Mouse (Mus musculus): Measurements from ENCODE around the gene Gm27029. TPM values are rescaled to one million over a fixed set of nuclear protein-coding genes. Genes with fewer than 3 reads are reported as not detected.

Gene Gm27029
- polyA plus RNA-seq, 1 experiment from 2014 or later: 2.2 TPM

DNA sequence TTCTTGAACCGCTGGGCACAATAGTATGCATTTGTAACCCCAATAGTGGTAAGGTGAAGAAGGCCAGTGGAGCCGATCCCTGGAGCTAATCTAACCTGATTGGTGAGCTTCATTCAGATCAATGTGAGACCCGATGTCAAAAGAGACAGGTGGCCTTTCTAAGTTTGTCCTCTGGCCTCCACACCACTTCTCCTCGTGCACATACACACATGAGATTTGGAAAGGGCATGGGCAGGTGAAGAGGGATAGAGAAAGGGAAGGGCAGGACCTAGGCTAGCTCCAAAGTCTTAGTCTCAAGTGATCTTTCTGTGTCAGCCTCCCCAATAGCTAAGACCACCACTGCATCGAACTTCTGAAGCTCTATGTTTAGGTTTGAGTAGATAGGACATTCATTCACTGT lies 54.5 kb downstream of the Gm27029 start:
- no peak for ATAC-seq (ENCODE audit: low read depth)
- Histone ChIP-seq H3K4me3 (ENCODE audit: low read depth, low read length) (no peak overlapping the region), H3K27me3 (ENCODE audit: control insufficient read depth, insufficient read depth, low read depth, low read length) (no peaks in the 10 kb centered on the region), H3K4me2 (ENCODE audit: low read depth, low read length) (no peak overlapping the region), H3K9ac (ENCODE audit: low read depth, low read length) (no peak overlapping the region), H3K9me3 (replicated peaks; ENCODE audit: control insufficient read depth, low read length) (no peaks in the 10 kb centered on the region), H3K4me1 (ENCODE audit: control insufficient read depth, low read depth, low read length) (no peaks in the 10 kb centered on the region), H3K36me3 (ENCODE audit: control insufficient read depth, insufficient read depth) (no peaks in the 10 kb centered on the region), H3K27ac (ENCODE audit: low read length) (no peak overlapping the region)
- WGBS (ENCODE audit: insufficient replicate concordance): 56% methylated on average over 5 of the region's 5 CpGs

DNA sequence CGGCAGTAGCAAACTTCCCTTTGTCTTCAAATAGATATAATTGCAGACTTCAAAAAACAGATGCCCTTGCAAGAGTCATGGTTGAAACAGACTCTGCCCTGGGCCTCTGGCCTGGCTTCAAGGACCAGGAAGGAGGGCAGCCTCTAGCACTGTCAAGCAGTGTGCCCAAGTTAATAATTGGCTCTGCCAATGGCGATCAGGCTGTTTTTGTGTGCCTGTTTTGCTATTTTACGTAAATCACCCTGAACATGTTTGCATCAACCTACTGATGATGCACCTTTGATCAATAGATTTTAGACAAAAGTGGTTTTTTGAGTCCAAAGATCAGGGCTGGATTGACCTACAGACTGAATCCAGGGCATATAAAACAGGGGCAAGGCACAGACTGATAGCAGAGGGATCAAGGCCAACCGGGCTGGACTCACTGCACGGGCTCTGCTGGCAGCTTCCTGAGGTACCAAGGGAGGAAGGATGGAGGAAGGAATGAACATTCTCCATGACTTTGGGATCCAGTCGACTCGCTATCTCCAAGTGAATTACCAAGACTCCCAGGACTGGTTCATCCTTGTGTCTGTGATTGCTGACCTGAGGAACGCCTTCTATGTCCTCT lies 57.2 kb downstream of the Gm27029 start, which contains the start of gene G6pc:
G6pc (plus strand) TSS at position 236 of the 610 bp plus-strand sequence.
- no peak for ATAC-seq (ENCODE audit: low read depth)
- Histone ChIP-seq H3K27me3 (ENCODE audit: control insufficient read depth, insufficient read depth, low read depth, low read length) (no peaks in the 10 kb centered on the region), H3K4me3 (ENCODE audit: low read depth, low read length) (no peak within 1 kb of the TSS), H3K4me2 (ENCODE audit: low read depth, low read length) (no peak within 1 kb of the TSS), H3K4me1 (ENCODE audit: control insufficient read depth, low read depth, low read length) (peaks cover 2% of the 10 kb centered on the region; the same call in 1 of the 2 replicates), H3K36me3 (ENCODE audit: control insufficient read depth, insufficient read depth) (no peaks in the 10 kb centered on the region), H3K9me3 (replicated peaks; ENCODE audit: control insufficient read depth, low read length) (no peaks in the 10 kb centered on the region), H3K27ac (ENCODE audit: low read length) (no peak within 1 kb of the TSS), H3K9ac (ENCODE audit: low read depth, low read length) (no peak within 1 kb of the TSS)
- 61% methylated on average over 8 of the region's 8 CpGs for WGBS (ENCODE audit: insufficient replicate concordance)

DNA sequence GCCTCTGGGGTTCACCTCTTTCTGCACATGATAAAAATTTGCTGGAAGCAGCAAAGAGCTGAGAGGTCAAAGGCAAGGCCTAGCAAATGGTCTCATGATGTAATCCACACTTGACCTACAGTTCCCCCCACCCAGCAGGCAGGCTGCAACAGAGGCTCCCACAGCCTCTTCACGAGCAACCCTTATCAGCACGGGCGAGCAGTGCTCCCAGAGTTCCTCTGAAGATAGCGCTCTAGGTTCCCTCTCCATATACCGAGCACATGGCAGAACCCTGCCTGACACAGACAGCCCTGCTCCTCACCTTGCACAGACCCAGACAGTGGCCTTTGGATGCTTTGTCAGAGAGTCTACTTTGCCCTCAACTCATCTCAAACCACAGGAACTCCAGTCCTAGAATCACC lies 60.1 kb downstream of the Gm27029 start:
- H3K4me3 ChIP-seq (ENCODE audit: low read depth, low read length): no peak overlapping the region
- ATAC-seq (ENCODE audit: low read depth): peak; percentile 42
- 13% methylated on average over 5 of the region's 5 CpGs for WGBS (ENCODE audit: insufficient replicate concordance)
- no peaks in the 10 kb centered on the region for H3K9me3 ChIP-seq (replicated peaks; ENCODE audit: control insufficient read depth, low read length)
- H3K27ac ChIP-seq (ENCODE audit: low read length): 0 out of 2 replicates have a peak overlapping the region, but pooled peaks have one; percentile 16
- H3K27me3 ChIP-seq (ENCODE audit: control insufficient read depth, insufficient read depth, low read depth, low read length): no peaks in the 10 kb centered on the region
- H3K4me1 ChIP-seq (ENCODE audit: control insufficient read depth, low read depth, low read length): peaks cover 2% of the 10 kb centered on the region; the same call in 1 of the 2 replicates
- H3K9ac ChIP-seq (ENCODE audit: low read depth, low read length): no peak overlapping the region
- no peaks in the 10 kb centered on the region for H3K36me3 ChIP-seq (ENCODE audit: control insufficient read depth, insufficient read depth)
- H3K4me2 ChIP-seq (ENCODE audit: low read depth, low read length): no peak overlapping the region

DNA sequence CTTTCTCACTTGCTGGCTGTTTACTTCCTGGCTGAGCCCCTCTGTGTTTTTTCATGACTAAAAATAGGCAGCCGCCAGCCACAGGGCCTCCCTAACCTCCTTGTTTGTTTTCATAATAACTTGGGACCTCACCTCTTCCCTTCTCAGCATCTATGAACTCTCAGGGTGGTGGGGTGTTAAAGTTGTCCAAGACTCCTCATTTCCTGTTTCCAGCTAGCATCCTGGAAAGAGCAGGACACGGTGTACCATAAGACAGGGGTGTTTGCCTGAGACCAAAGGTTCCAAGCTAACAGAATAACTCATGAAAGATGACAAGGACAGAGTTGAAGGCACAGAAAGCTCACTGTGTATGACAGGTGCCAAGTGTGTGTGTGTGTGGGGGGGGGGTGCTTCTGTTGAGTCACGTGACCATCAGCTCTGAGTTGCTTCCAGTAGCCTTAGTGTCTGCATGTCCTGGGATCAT lies 63.9 kb downstream of the Gm27029 start:
- Histone ChIP-seq H3K9me3 (replicated peaks; ENCODE audit: control insufficient read depth, low read length) (no peaks in the 10 kb centered on the region), H3K4me1 (ENCODE audit: control insufficient read depth, low read depth, low read length) (peaks cover 2% of the 10 kb centered on the region; the same call in 1 of the 2 replicates), H3K27me3 (ENCODE audit: control insufficient read depth, insufficient read depth, low read depth, low read length) (no peaks in the 10 kb centered on the region), H3K27ac (ENCODE audit: low read length) (0 out of 2 replicates have a peak overlapping the region, but pooled peaks have one; percentile 4), H3K4me2 (ENCODE audit: low read depth, low read length) (no peak overlapping the region), H3K9ac (ENCODE audit: low read depth, low read length) (no peak overlapping the region), H3K36me3 (ENCODE audit: control insufficient read depth, insufficient read depth) (no peaks in the 10 kb centered on the region), H3K4me3 (ENCODE audit: low read depth, low read length) (no peak overlapping the region)
- whole genome bisulfite sequencing (ENCODE audit: insufficient replicate concordance): 26% methylated on average over 3 of the region's 3 CpGs
- no peak for ATAC-seq (ENCODE audit: low read depth)

DNA sequence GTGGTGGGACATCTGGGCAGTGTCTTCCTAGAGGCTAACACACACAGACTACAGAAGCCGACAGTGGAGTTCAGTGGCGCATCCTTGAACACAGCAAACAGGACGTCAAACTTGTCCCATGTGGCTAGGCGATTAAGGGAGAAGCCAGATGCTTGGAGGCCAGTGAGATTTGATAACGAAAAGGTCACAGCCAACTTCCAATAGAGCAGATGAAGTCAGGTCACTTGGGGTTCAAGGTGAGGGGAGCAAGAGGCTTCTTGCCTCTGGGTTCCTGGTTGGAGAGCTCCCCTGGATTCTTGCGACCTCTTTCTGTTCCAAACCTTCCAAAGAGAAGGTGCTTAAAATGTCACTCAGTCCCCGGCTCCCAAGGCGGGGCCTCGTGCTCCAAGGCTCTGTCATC lies 64.8 kb downstream of the Gm27029 start:
- no peak for ATAC-seq (ENCODE audit: low read depth)
- 54% methylated on average over 9 of the region's 9 CpGs for WGBS (ENCODE audit: insufficient replicate concordance)
- Histone ChIP-seq H3K27me3 (ENCODE audit: control insufficient read depth, insufficient read depth, low read depth, low read length) (no peaks in the 10 kb centered on the region), H3K36me3 (ENCODE audit: control insufficient read depth, insufficient read depth) (no peaks in the 10 kb centered on the region), H3K4me1 (ENCODE audit: control insufficient read depth, low read depth, low read length) (peaks cover 2% of the 10 kb centered on the region; the same call in 1 of the 2 replicates), H3K9ac (ENCODE audit: low read depth, low read length) (no peak overlapping the region), H3K4me3 (ENCODE audit: low read depth, low read length) (no peak overlapping the region), H3K4me2 (ENCODE audit: low read depth, low read length) (no peak overlapping the region), H3K27ac (ENCODE audit: low read length) (no peak overlapping the region), H3K9me3 (replicated peaks; ENCODE audit: control insufficient read depth, low read length) (no peaks in the 10 kb centered on the region)

GRCm38 (mm10) chr11:101357505-101358182 lies 67.0 kb downstream of the Gm27029 start:
- H3K36me3 ChIP-seq (ENCODE audit: control insufficient read depth, insufficient read depth): no peaks in the 10 kb centered on the region
- H3K4me2 ChIP-seq (ENCODE audit: low read depth, low read length): no peak overlapping the region
- H3K9ac ChIP-seq (ENCODE audit: low read depth, low read length): no peak overlapping the region
- H3K4me1 ChIP-seq (ENCODE audit: control insufficient read depth, low read depth, low read length): no peaks in the 10 kb centered on the region
- ATAC-seq (ENCODE audit: low read depth): no peak
- H3K27me3 ChIP-seq (ENCODE audit: control insufficient read depth, insufficient read depth, low read depth, low read length): no peaks in the 10 kb centered on the region
- no peak overlapping the region for H3K27ac ChIP-seq (ENCODE audit: low read length)
- H3K4me3 ChIP-seq (ENCODE audit: low read depth, low read length): no peak overlapping the region
- WGBS (ENCODE audit: insufficient replicate concordance): 33% methylated on average over 3 of the region's 3 CpGs
- H3K9me3 ChIP-seq (replicated peaks; ENCODE audit: control insufficient read depth, low read length): no peaks in the 10 kb centered on the region

Small RNA genes within 50 kb of the gene (microRNA-seq; reads per million reads assigned to microRNA genes)
- gene Mir6929: not detected

Other genes starting within 250 kb of the Gm27029 start
- gene Ccr10, start 249.4 kb downstream of the Gm27029 start, polyA plus RNA-seq (2015; fragmentation: Nextera tagmentation; extraction: Ambion mirVana): 0.05 and 0.08 TPM in 2 replicates
- 10.8 and 12.5 TPM in 2 replicates for gene Ezh1, start 198.3 kb downstream of the Gm27029 start, polyA plus RNA-seq (2015; fragmentation: Nextera tagmentation; extraction: Ambion mirVana)
- 20.8 and 21.8 TPM in 2 replicates for gene Ramp2, start 178.8 kb downstream of the Gm27029 start, polyA plus RNA-seq (2015; fragmentation: Nextera tagmentation; extraction: Ambion mirVana)
- 72.2 and 75.2 TPM in 2 replicates for gene Vps25, start 171.1 kb downstream of the Gm27029 start, polyA plus RNA-seq (2015; fragmentation: Nextera tagmentation; extraction: Ambion mirVana)
- 4.3 and 5.4 TPM in 2 replicates for gene Wnk4, start 164.2 kb downstream of the Gm27029 start, polyA plus RNA-seq (2015; fragmentation: Nextera tagmentation; extraction: Ambion mirVana)
- gene Cntd1, start 145.8 kb downstream of the Gm27029 start, polyA plus RNA-seq (2015; fragmentation: Nextera tagmentation; extraction: Ambion mirVana): 0.70 and 0.74 TPM in 2 replicates
- gene Coa3, start 145.7 kb downstream of the Gm27029 start, polyA plus RNA-seq (2015; fragmentation: Nextera tagmentation; extraction: Ambion mirVana): 77.7 and 79.9 TPM in 2 replicates
- 89.6 and 93.6 TPM in 2 replicates for gene Becn1, start 122.5 kb downstream of the Gm27029 start, polyA plus RNA-seq (2015; fragmentation: Nextera tagmentation; extraction: Ambion mirVana)
- 162 and 170 TPM in 2 replicates for gene Psme3, start 108.6 kb downstream of the Gm27029 start, polyA plus RNA-seq (2015; fragmentation: Nextera tagmentation; extraction: Ambion mirVana)
- gene Aoc2, start 99.7 kb downstream of the Gm27029 start, polyA plus RNA-seq (2015; fragmentation: Nextera tagmentation; extraction: Ambion mirVana): 1.5 and 1.8 TPM in 2 replicates
- 0.05 TPM in 2 replicates for gene Aoc3, start 94.2 kb downstream of the Gm27029 start, polyA plus RNA-seq (2015; fragmentation: Nextera tagmentation; extraction: Ambion mirVana)
- 0.15 and 0.26 TPM in 2 replicates for gene G6pc, start 57.2 kb downstream of the Gm27029 start, polyA plus RNA-seq (2015; fragmentation: Nextera tagmentation; extraction: Ambion mirVana)
- gene Aarsd1, start 7.2 kb downstream of the Gm27029 start, polyA plus RNA-seq (2015; fragmentation: Nextera tagmentation; extraction: Ambion mirVana): 31.0 and 35.3 TPM in 2 replicates
- 4.7 and 5.2 TPM in 2 replicates for gene Rundc1, start 289 bp upstream of the Gm27029 start, polyA plus RNA-seq (2015; fragmentation: Nextera tagmentation; extraction: Ambion mirVana)
- 0.82 and 2.0 TPM in 2 replicates for gene Ptges3l, start 537 bp upstream of the Gm27029 start, polyA plus RNA-seq (2015; fragmentation: Nextera tagmentation; extraction: Ambion mirVana)
- 138 and 160 TPM in 2 replicates for gene Rpl27, start 17.5 kb upstream of the Gm27029 start, polyA plus RNA-seq (2015; fragmentation: Nextera tagmentation; extraction: Ambion mirVana)
- gene Ifi35, start 23.6 kb upstream of the Gm27029 start, polyA plus RNA-seq (2015; fragmentation: Nextera tagmentation; extraction: Ambion mirVana): 22.4 and 26.5 TPM in 2 replicates
- gene Rnd2, start 40.2 kb upstream of the Gm27029 start, polyA plus RNA-seq (2015; fragmentation: Nextera tagmentation; extraction: Ambion mirVana): 1.4 and 1.7 TPM in 2 replicates
- 10.2 and 12.3 TPM in 2 replicates for gene Vat1, start 41.4 kb upstream of the Gm27029 start, polyA plus RNA-seq (2015; fragmentation: Nextera tagmentation; extraction: Ambion mirVana)
- gene Brca1, start 127.2 kb upstream of the Gm27029 start, polyA plus RNA-seq (2015; fragmentation: Nextera tagmentation; extraction: Ambion mirVana): 10.5 and 11.3 TPM in 2 replicates
- gene Nbr1, start 127.4 kb upstream of the Gm27029 start, polyA plus RNA-seq (2015; fragmentation: Nextera tagmentation; extraction: Ambion mirVana): 46.9 and 52.5 TPM in 2 replicates
- 7.4 and 8.0 TPM in 2 replicates for gene Tmem106a, start 157.4 kb upstream of the Gm27029 start, polyA plus RNA-seq (2015; fragmentation: Nextera tagmentation; extraction: Ambion mirVana)
- gene Gm11634, start 174.5 kb upstream of the Gm27029 start, polyA plus RNA-seq (2015; fragmentation: Nextera tagmentation; extraction: Ambion mirVana): 0.15 TPM in 1 of 2 replicates, not detected in the other
- gene Rdm1, start 202.4 kb upstream of the Gm27029 start, polyA plus RNA-seq (2015; fragmentation: Nextera tagmentation; extraction: Ambion mirVana): 10.1 and 13.2 TPM in 2 replicates
- 0.99 and 1.3 TPM in 2 replicates for gene Arl4d, start 240.7 kb upstream of the Gm27029 start, polyA plus RNA-seq (2015; fragmentation: Nextera tagmentation; extraction: Ambion mirVana)